Mouse (Mus musculus): ENCODE measurements around the gene Zfhx3.
A peak's percentile ranks its signal among the peaks of the same experiment; 100 is the strongest.
"Not testable (repeated sequence)": the region's sequence is repeated elsewhere in the genome, so short reads cannot be mapped to it uniquely, and the experiment has no call there.

The Zfhx3 gene

GRCm38 (mm10) chr8:107941922-107942694 is at the start of gene Zfhx3:
Gene Zfhx3, plus strand, starts transcription at chr8:107942644.
- DNase-seq (ENCODE audit: low read depth): no peak

- DNase-seq (ENCODE audit: low read depth): no peak
These were observed 23.5 kb upstream of the Zfhx3 start for GRCm38 (mm10) chr8:107918984-107919383.

- no peak for DNase-seq (ENCODE audit: low read depth)
These were observed 16.3 kb upstream of the Zfhx3 start for GRCm38 (mm10) chr8:107926149-107926548.

GRCm38 (mm10) chr8:107936725-107937124 is 5.7 kb upstream of the Zfhx3 start:
- no peak for DNase-seq (ENCODE audit: low read depth)

GRCm38 (mm10) chr8:107938231-107938630 is 4.2 kb upstream of the Zfhx3 start:
- not testable (repeated sequence) for DNase-seq (ENCODE audit: low read depth)

GRCm38 (mm10) chr8:107940181-107940580 is 2.3 kb upstream of the Zfhx3 start:
- DNase-seq (ENCODE audit: low read depth): no peak

- no peak for DNase-seq (ENCODE audit: low read depth)
These were observed 487 bp downstream of the Zfhx3 start for GRCm38 (mm10) chr8:107942752-107943510.

GRCm38 (mm10) chr8:107943550-107944348 is 1.3 kb downstream of the Zfhx3 start:
- no peak for DNase-seq (ENCODE audit: low read depth)

GRCm38 (mm10) chr8:107944676-107945600 is 2.5 kb downstream of the Zfhx3 start:
- no peak for DNase-seq (ENCODE audit: low read depth)

GRCm38 (mm10) chr8:107946888-107947287 is 4.4 kb downstream of the Zfhx3 start:
- no peak for DNase-seq (ENCODE audit: low read depth)

GRCm38 (mm10) chr8:107955887-107956286 is 13.4 kb downstream of the Zfhx3 start:
- peak; percentile 57 for DNase-seq (ENCODE audit: low read depth)

GRCm38 (mm10) chr8:107957566-107957965 is 15.1 kb downstream of the Zfhx3 start:
- DNase-seq (ENCODE audit: low read depth): no peak

GRCm38 (mm10) chr8:107960466-107960865 is 18.0 kb downstream of the Zfhx3 start:
- peak; percentile 6 for DNase-seq (ENCODE audit: low read depth)

GRCm38 (mm10) chr8:107960878-107961277 is 18.4 kb downstream of the Zfhx3 start:
- no peak for DNase-seq (ENCODE audit: low read depth)

- DNase-seq (ENCODE audit: low read depth): no peak
These were observed 29.8 kb downstream of the Zfhx3 start for GRCm38 (mm10) chr8:107972198-107972597.

GRCm38 (mm10) chr8:107974451-107974850 is 32.0 kb downstream of the Zfhx3 start:
- no peak for DNase-seq (ENCODE audit: low read depth)

GRCm38 (mm10) chr8:107978247-107978646 is 35.8 kb downstream of the Zfhx3 start:
- DNase-seq (ENCODE audit: low read depth): no peak

GRCm38 (mm10) chr8:107980618-107981017 is 38.2 kb downstream of the Zfhx3 start:
- DNase-seq (ENCODE audit: low read depth): no peak

- DNase-seq (ENCODE audit: low read depth): no peak
These were observed 44.2 kb downstream of the Zfhx3 start for GRCm38 (mm10) chr8:107986629-107987028.

GRCm38 (mm10) chr8:107998874-107999273 is 56.4 kb downstream of the Zfhx3 start:
- no peak for DNase-seq (ENCODE audit: low read depth)

- no peak for DNase-seq (ENCODE audit: low read depth)
These were observed 69.1 kb downstream of the Zfhx3 start for GRCm38 (mm10) chr8:108011516-108011915.

Measured in NIH3T3 (cell line).